Mouse (Mus musculus) midbrain, embryonic 11.5 days (tissue): ENCODE results near the gene Slc41a2. TPM values are rescaled to one million over a fixed set of nuclear protein-coding genes. Genes with fewer than 3 reads are reported as not detected.

Experiments used
- ATAC-seq: fragments of 200-750 bp; cut with Nextera tagmentation; 2 replicates; pipeline ENCODE4 v1.8.0; 2017; ENCODE audit warnings: moderate TSS enrichment, moderate library complexity; ENCODE audit not compliant: low FRiP score
- DNase-seq: peaks from one replicate; pipeline ENCODE4 v3.0.0; 2015; ENCODE audit warnings: low spot score; ENCODE audit errors: missing footprints
- H3K27ac ChIP-seq: fragments of 300-500 bp; sonication (generic); 2 replicates; pipeline ENCODE4 v1.5.1; 2014; ENCODE audit warnings: low read depth, low read length
- H3K27me3 ChIP-seq: fragments of 300-500 bp; sonication (generic); 2 replicates; pipeline ENCODE4 v1.6.1; 2014; ENCODE audit warnings: mild to moderate bottlenecking, low read length, moderate library complexity, mixed read lengths; ENCODE audit not compliant: control insufficient read depth, insufficient read depth
- H3K36me3 ChIP-seq: fragments of 300-500 bp; sonication (generic); 2 replicates; pipeline ENCODE4 v1.6.1; 2014; ENCODE audit warnings: mild to moderate bottlenecking, low read length, moderate library complexity, mixed read lengths; ENCODE audit not compliant: control insufficient read depth, insufficient read depth
- H3K4me1 ChIP-seq: fragments of 300-500 bp; sonication (generic); 2 replicates; pipeline ENCODE4 v1.6.1; 2014; ENCODE audit warnings: low read length; ENCODE audit not compliant: control insufficient read depth, insufficient read depth
- H3K4me2 ChIP-seq: fragments of 300-500 bp; sonication (generic); 2 replicates; pipeline ENCODE4 v1.6.1; 2014; ENCODE audit warnings: mild to moderate bottlenecking, moderate library complexity
- H3K4me3 ChIP-seq: fragments of 300-500 bp; sonication (generic); 2 replicates; pipeline ENCODE4 v1.5.1; 2014; ENCODE audit warnings: low read depth, low read length
- H3K9ac ChIP-seq: fragments of 300-500 bp; sonication (generic); 2 replicates; pipeline ENCODE4 v1.6.1; 2014; ENCODE audit warnings: low read length
- H3K9me3 ChIP-seq: fragments of 300-500 bp; sonication (generic); 2 replicates; pipeline ENCODE4 v1.6.1; 2016; ENCODE audit warnings: low read length; ENCODE audit not compliant: control insufficient read depth
- WGBS: fragments of 180-500 bp; shearing (Covaris S2); extraction: QIAGEN DNeasy Blood & Tissue Kit; methylation state at CpG from one replicate; pipeline ENCODE4 v1.1.7; 2014; 5-methylcytosine and 5-hydroxymethylcytosine counted together
- polyA plus RNA-seq: library from polyadenylated mRNA; unstranded; fragments of >200 nt; fragmentation: Nextera tagmentation; extraction: Ambion mirVana; gene quantifications from 2 replicates; pipeline ENCODE4 v1.2.1, GENCODE M21; 2014

Slc41a2 gene
- polyA plus RNA-seq, 1 experiment from 2014 or later, result 1.7 TPM

DNA sequence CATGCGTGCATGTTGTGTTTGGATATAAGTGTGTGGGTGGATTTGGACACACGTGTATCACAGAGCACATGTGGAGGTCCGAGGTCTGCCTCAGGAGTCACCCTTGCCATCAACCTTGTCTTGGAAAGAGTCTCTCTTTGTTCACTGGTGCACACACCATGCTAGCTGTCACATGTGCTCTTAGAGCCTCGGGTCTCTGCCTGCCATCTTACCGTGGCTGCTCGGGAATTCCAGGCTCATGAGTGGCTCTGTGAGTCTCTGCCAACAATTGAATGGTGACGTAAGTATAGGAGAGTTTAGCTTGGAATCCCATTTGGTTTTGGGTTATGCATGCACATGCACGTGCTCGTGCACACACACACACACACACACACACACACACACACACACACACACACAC lies 138.4 kb downstream of the Slc41a2 start:
- Histone ChIP-seq H3K4me3 (no peak overlapping the region), H3K9ac (no peak overlapping the region), H3K27me3 (no peaks in the 10 kb centered on the region), H3K9me3 (no peaks in the 10 kb centered on the region), H3K4me1 (no peaks in the 10 kb centered on the region), H3K27ac (no peak overlapping the region), H3K36me3 (no peaks in the 10 kb centered on the region), H3K4me2 (no peak overlapping the region)
- ATAC-seq, result no peak
- 84% methylated on average over 9 of the region's 9 CpGs for WGBS
- DNase-seq, result no peak

DNA sequence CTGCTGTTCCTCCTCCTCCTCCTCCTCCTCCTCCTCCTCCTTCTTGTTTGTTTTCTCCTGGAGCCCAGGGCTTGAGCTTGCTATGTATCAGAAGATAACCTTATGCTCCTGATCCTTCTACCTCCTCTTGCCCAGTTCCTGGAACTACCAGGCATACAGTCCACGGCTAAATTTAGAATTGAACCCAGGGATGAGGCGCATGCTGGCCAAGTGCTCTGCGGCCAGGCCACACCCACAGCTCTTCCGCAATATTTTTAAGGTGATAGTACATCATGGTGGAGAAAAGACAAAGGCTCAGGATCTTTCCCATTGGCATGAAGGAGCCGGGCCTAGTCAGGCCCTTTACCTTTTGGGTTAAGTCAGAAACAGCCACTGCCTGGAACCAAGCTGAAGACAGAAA lies 139.0 kb downstream of the Slc41a2 start:
- no peaks in the 10 kb centered on the region for H3K27me3 ChIP-seq
- H3K9ac ChIP-seq, result no peak overlapping the region
- ATAC-seq, result no peak
- no peak overlapping the region for H3K27ac ChIP-seq
- no peaks in the 10 kb centered on the region for H3K36me3 ChIP-seq
- no peak for DNase-seq
- H3K4me2 ChIP-seq, result no peak overlapping the region
- no peaks in the 10 kb centered on the region for H3K4me1 ChIP-seq
- no peak overlapping the region for H3K4me3 ChIP-seq
- WGBS, result 92% methylated on average over 5 of the region's 5 CpGs
- no peaks in the 10 kb centered on the region for H3K9me3 ChIP-seq

DNA sequence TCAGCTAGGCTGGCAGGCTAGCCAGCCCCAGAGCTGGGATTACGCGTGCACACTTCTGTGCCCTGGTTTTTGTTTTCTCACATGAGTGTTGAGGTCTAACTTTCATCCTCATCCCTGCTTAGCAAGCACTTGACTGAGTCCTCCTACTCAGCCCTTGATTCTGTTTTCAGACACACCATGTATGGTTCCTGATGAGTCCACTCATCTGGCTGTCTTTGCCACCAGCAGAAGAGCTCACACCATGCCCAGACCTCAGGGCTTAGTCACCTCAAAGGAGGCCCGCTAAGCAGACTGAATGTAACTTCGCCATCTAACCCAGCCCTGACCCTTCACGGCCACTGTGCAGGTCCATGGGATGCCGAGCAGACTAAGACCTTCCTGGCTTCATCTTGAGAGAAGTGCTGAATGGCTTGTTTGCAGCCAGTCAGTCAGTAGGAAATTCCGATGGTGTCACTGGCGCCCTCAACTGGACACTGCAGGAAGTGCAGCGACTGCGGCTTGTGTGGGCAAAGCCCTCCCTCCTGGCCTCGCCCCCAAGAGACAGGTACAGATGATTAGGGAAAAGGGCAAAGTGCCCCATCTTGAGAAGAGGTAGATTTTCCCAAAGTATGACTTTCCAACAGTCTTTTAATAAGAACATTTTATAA lies 139.9 kb downstream of the Slc41a2 start:
- ATAC-seq (0 out of 2 replicates have a peak, but pooled peaks have one; percentile 44), DNase-seq (peak; percentile 96)
- no peaks in the 10 kb centered on the region for H3K27me3 ChIP-seq
- H3K27ac ChIP-seq, result no peak overlapping the region
- WGBS, result 55% methylated on average over 11 of the region's 11 CpGs
- no peaks in the 10 kb centered on the region for H3K4me1 ChIP-seq
- no peak overlapping the region for H3K4me3 ChIP-seq
- no peaks in the 10 kb centered on the region for H3K36me3 ChIP-seq
- no peaks in the 10 kb centered on the region for H3K9me3 ChIP-seq
- H3K4me2 ChIP-seq, result no peak overlapping the region
- H3K9ac ChIP-seq, result no peak overlapping the region

DNA sequence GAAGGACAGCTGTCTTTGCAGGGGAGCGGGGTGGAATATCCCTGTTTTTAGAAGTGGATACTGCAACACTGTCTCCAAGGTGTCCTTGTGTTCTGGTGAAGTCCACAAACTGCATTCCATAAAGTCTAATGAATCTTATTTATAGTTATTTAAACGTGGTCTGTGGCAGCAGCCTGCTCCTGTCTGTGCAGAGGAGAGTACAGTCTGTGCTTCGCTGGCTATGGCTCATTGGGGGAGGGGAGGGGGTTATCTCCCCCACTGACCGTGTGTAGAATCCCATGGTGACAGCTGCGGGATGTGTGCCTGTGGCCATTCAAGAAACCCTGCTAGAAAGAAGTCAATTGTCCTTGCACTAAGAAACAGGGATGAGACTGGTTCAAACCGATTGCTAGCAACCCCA lies 145.7 kb downstream of the Slc41a2 start:
- Histone ChIP-seq H3K4me2 (no peak overlapping the region), H3K4me3 (no peak overlapping the region), H3K9me3 (no peaks in the 10 kb centered on the region), H3K9ac (no peak overlapping the region), H3K4me1 (no peaks in the 10 kb centered on the region), H3K36me3 (no peaks in the 10 kb centered on the region), H3K27me3 (no peaks in the 10 kb centered on the region), H3K27ac (no peak overlapping the region)
- ATAC-seq (peak; percentile 62; the same call in 1 of the 2 replicates), DNase-seq (no peak)
- 52% methylated on average over 6 of the region's 6 CpGs for WGBS

DNA sequence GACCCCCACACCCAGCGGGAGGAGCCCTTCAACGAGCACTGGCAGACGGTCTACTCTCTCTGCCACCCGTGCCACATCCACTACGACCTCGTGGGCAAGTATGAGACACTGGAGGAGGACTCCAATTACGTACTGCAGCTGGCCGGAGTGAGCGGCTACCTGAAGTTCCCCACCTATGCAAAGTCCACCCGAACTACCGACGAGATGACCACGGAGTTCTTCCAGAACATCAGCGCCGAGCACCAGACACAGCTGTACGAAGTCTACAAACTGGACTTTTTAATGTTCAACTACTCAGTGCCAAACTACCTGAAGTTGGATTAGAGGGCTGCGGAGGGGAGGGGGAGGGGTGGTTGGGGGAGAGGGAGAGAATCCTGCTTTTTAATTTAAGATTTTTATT lies 146.2 kb downstream of the Slc41a2 start:
- WGBS, result 94% methylated on average over 17 of the region's 17 CpGs
- H3K4me1 ChIP-seq, result no peaks in the 10 kb centered on the region
- no peaks in the 10 kb centered on the region for H3K36me3 ChIP-seq
- H3K4me2 ChIP-seq, result no peak overlapping the region
- H3K9ac ChIP-seq, result no peak overlapping the region
- H3K27me3 ChIP-seq, result no peaks in the 10 kb centered on the region
- H3K27ac ChIP-seq, result no peak overlapping the region
- H3K4me3 ChIP-seq, result no peak overlapping the region
- ATAC-seq (no peak), DNase-seq (no peak)
- H3K9me3 ChIP-seq, result no peaks in the 10 kb centered on the region

DNA sequence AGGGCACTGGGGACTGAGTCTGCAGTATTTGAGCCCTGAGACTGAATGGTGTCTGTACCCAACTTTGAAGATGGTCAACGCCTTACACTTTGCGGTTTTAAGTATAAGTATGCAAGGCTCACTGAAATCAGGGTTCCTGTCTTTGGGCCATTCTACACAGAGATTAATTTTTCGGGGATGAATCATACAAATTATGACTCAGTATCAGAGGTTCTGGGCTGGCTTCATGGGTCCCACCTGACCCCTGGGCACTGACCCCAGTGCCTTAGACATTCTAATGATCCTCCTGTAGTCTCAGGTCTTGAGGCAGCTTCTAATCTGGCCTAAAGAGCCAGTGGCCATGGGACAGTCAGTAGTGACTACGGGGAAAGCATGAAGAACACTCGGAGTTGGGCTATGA lies 148.6 kb downstream of the Slc41a2 start:
- 97% methylated on average over 5 of the region's 5 CpGs for WGBS
- Histone ChIP-seq H3K9me3 (no peaks in the 10 kb centered on the region), H3K4me1 (no peaks in the 10 kb centered on the region), H3K27ac (no peak overlapping the region), H3K9ac (no peak overlapping the region), H3K36me3 (no peaks in the 10 kb centered on the region), H3K4me2 (no peak overlapping the region), H3K27me3 (no peaks in the 10 kb centered on the region), H3K4me3 (no peak overlapping the region)
- ATAC-seq (no peak), DNase-seq (no peak)

DNA sequence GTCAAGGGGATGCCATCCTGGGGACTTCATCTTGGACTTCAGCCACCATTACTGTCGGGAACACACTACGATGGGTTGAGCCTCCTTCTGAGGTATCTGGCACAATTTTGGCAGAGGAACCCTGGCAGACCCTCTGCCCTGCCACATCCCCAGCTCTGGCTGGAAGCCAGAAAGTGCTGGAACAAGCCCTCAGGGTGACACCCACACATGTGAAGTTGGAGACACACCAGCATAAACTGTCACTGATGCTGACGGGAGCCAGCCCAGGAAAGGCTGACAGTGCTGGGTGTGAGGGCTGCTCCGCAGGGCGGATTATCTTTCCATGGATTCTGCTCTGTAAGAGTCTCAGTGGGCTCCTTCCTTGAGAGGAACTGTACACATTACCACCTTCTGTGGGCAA lies 150.7 kb downstream of the Slc41a2 start:
- H3K9ac ChIP-seq, result no peak overlapping the region
- H3K27ac ChIP-seq, result no peak overlapping the region
- 87% methylated on average over 5 of the region's 5 CpGs for WGBS
- no peaks in the 10 kb centered on the region for H3K27me3 ChIP-seq
- H3K4me2 ChIP-seq, result no peak overlapping the region
- no peak overlapping the region for H3K4me3 ChIP-seq
- DNase-seq (peak; percentile 60), ATAC-seq (no peak)
- no peaks in the 10 kb centered on the region for H3K36me3 ChIP-seq
- no peaks in the 10 kb centered on the region for H3K9me3 ChIP-seq
- no peaks in the 10 kb centered on the region for H3K4me1 ChIP-seq

DNA sequence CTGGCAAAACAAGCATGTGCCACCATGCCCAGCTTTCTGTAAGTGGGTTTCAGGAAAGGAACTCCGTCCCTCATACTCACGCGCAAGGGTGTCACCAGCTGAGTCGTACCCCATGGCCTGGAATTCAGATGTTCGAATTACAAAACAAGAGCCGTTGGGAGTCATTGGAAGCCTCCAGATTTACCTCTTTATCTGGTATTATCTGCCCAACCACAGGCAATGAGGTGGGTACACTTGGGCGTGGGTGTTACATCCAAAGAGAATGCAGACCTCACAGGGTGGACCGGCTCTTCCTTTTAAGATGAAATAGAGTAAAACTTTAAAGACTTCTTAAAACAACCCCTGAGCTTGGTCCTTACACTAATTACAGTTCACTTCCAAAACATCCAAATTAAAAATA lies 151.5 kb downstream of the Slc41a2 start:
- WGBS, result 85% methylated on average over 8 of the region's 8 CpGs
- Histone ChIP-seq H3K4me3 (no peak overlapping the region), H3K27me3 (no peaks in the 10 kb centered on the region), H3K36me3 (no peaks in the 10 kb centered on the region), H3K27ac (no peak overlapping the region), H3K9ac (no peak overlapping the region), H3K9me3 (no peaks in the 10 kb centered on the region), H3K4me1 (no peaks in the 10 kb centered on the region), H3K4me2 (no peak overlapping the region)
- DNase-seq, result no peak
- ATAC-seq, result no peak

DNA sequence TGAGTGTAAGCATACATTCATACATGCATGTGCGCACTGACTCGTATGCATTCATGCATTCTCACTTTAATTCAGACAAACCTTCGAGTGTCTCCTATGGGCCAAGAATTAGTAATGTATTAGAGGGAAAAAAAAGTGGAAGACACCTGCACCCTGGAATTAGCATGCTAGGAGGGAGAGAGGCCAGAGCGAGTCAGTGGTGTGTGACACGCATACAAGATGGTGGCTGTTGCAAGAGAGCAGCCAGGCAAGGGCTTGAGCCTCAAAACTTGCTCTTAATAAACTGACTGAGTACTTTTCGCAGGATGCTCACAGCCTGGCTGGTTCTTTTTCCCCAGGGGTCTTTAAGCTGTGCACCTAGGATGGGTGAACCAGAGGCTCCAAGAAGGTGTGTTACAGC lies 152.6 kb downstream of the Slc41a2 start:
- Histone ChIP-seq H3K4me2 (no peak overlapping the region), H3K4me1 (no peaks in the 10 kb centered on the region), H3K4me3 (no peak overlapping the region), H3K27me3 (no peaks in the 10 kb centered on the region), H3K27ac (no peak overlapping the region), H3K9me3 (no peaks in the 10 kb centered on the region), H3K36me3 (no peaks in the 10 kb centered on the region), H3K9ac (no peak overlapping the region)
- no peak for ATAC-seq
- no peak for DNase-seq
- WGBS, result 85% methylated on average over 6 of the region's 6 CpGs
